Mouse (Mus musculus): ENCODE results near the gene Epgn. TPM values are rescaled to one million over a fixed set of nuclear protein-coding genes. Genes with fewer than 3 reads are reported as not detected.

The Epgn gene
- polyA plus RNA-seq (2015; fragmentation: Nextera tagmentation; extraction: Ambion mirVana) = 0.49 and 0.51 TPM in 2 replicates

GRCm38 (mm10) chr5:91027164-91027563, at the start of gene Epgn:
Epgn (plus strand) TSS chr5:91027464.
- H3K4me1 ChIP-seq = no peaks in the 10 kb centered on the region
- no peak within 1 kb of the TSS for H3K9ac ChIP-seq
- no peaks in the 10 kb centered on the region for H3K9me3 ChIP-seq
- H3K27ac ChIP-seq = no peak within 1 kb of the TSS
- H3K4me2 ChIP-seq = no peak within 1 kb of the TSS
- no peak for ATAC-seq (ENCODE audit: insufficient number of reproducible peaks, low FRiP score, low TSS enrichment, low read depth)
- whole genome bisulfite sequencing = 55% methylated on average over 6 of the region's 6 CpGs
- no peak within 1 kb of the TSS for H3K4me3 ChIP-seq
- H3K27me3 ChIP-seq = no peaks in the 10 kb centered on the region
- H3K36me3 ChIP-seq = no peaks in the 10 kb centered on the region

GRCm38 (mm10) chr5:90980297-90980696, 47.0 kb upstream of the Epgn start:
- no peak for ATAC-seq (ENCODE audit: insufficient number of reproducible peaks, low FRiP score, low TSS enrichment, low read depth)

DNA sequence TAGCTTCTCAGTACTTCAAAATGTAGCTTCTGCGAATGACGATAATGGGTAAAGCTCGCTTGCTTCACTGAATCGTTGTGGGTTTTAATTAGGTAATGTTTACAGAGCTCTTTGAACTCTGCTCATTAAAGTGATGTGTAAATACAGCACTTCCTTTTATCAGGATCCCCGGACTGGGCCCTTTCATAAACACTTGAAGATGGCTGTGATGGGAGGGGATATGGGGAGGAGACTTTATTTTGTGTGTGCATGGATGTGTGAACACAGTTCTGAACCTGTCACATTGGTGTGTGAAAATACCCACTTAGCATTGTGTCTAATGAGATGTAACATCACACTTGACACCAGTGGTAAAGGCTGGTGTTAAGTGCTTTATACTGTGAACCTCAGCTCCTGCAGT, 39.7 kb upstream of the Epgn start:
- no peak for ATAC-seq (ENCODE audit: insufficient number of reproducible peaks, low FRiP score, low TSS enrichment, low read depth)
- WGBS = 51% methylated on average over 5 of the region's 5 CpGs

More at GRCm38 (mm10) chr5:90980297-90980696, 47.0 kb upstream of the Epgn start:
- H3K27ac ChIP-seq = no peak overlapping the region
- no peaks in the 10 kb centered on the region for H3K9me3 ChIP-seq
- H3K4me1 ChIP-seq = no peaks in the 10 kb centered on the region
- no peaks in the 10 kb centered on the region for H3K27me3 ChIP-seq
- 0 out of 2 replicates have a peak, but pooled peaks cover 3% of the 10 kb centered on the region for H3K36me3 ChIP-seq
- 82% methylated on average over 7 of the region's 7 CpGs for WGBS
- H3K4me2 ChIP-seq = no peak overlapping the region
- H3K9ac ChIP-seq = no peak overlapping the region
- H3K4me3 ChIP-seq = no peak overlapping the region

GRCm38 (mm10) chr5:90988149-90988548, 39.1 kb upstream of the Epgn start:
- Histone ChIP-seq H3K4me1 (no peaks in the 10 kb centered on the region), H3K27ac (no peak overlapping the region), H3K4me3 (no peak overlapping the region), H3K36me3 (no peaks in the 10 kb centered on the region), H3K27me3 (no peaks in the 10 kb centered on the region), H3K4me2 (no peak overlapping the region), H3K9ac (no peak overlapping the region), H3K9me3 (no peaks in the 10 kb centered on the region)
- 71% methylated on average over 3 of the region's 3 CpGs for WGBS
- ATAC-seq (ENCODE audit: insufficient number of reproducible peaks, low FRiP score, low TSS enrichment, low read depth) = no peak

More for the DNA sequence above, 39.7 kb upstream of the Epgn start:
- H3K4me1 ChIP-seq = no peaks in the 10 kb centered on the region
- H3K4me2 ChIP-seq = no peak overlapping the region
- H3K36me3 ChIP-seq = no peaks in the 10 kb centered on the region
- H3K9ac ChIP-seq = no peak overlapping the region
- no peak overlapping the region for H3K4me3 ChIP-seq
- H3K27ac ChIP-seq = no peak overlapping the region
- H3K9me3 ChIP-seq = no peaks in the 10 kb centered on the region
- H3K27me3 ChIP-seq = no peaks in the 10 kb centered on the region

- H3K4me3 ChIP-seq = no peak overlapping the region
- no peak for ATAC-seq (ENCODE audit: insufficient number of reproducible peaks, low FRiP score, low TSS enrichment, low read depth)
- no peaks in the 10 kb centered on the region for H3K36me3 ChIP-seq
- H3K4me2 ChIP-seq = no peak overlapping the region
- 84% methylated on average over 4 of the region's 4 CpGs for WGBS
- no peak overlapping the region for H3K27ac ChIP-seq
- H3K9me3 ChIP-seq = no peaks in the 10 kb centered on the region
- no peaks in the 10 kb centered on the region for H3K4me1 ChIP-seq
- no peaks in the 10 kb centered on the region for H3K27me3 ChIP-seq
- no peak overlapping the region for H3K9ac ChIP-seq
These were observed 38.7 kb upstream of the Epgn start for GRCm38 (mm10) chr5:90988592-90988991.

GRCm38 (mm10) chr5:90999942-91000341, 27.3 kb upstream of the Epgn start:
- H3K27ac ChIP-seq = no peak overlapping the region
- no peak overlapping the region for H3K9ac ChIP-seq
- ATAC-seq (ENCODE audit: insufficient number of reproducible peaks, low FRiP score, low TSS enrichment, low read depth) = no peak
- peaks cover 3% of the 10 kb centered on the region for H3K36me3 ChIP-seq
- no peaks in the 10 kb centered on the region for H3K9me3 ChIP-seq
- WGBS = 92% methylated on average over 8 of the region's 8 CpGs
- no peak overlapping the region for H3K4me2 ChIP-seq
- no peak overlapping the region for H3K4me3 ChIP-seq
- no peaks in the 10 kb centered on the region for H3K4me1 ChIP-seq
- H3K27me3 ChIP-seq = no peaks in the 10 kb centered on the region

GRCm38 (mm10) chr5:91015216-91015615, 12.0 kb upstream of the Epgn start:
- no peaks in the 10 kb centered on the region for H3K4me1 ChIP-seq
- no peak overlapping the region for H3K4me3 ChIP-seq
- H3K9ac ChIP-seq = no peak overlapping the region
- no peak overlapping the region for H3K27ac ChIP-seq
- H3K4me2 ChIP-seq = no peak overlapping the region
- H3K9me3 ChIP-seq = no peaks in the 10 kb centered on the region
- ATAC-seq (ENCODE audit: insufficient number of reproducible peaks, low FRiP score, low TSS enrichment, low read depth) = no peak
- no peaks in the 10 kb centered on the region for H3K27me3 ChIP-seq
- H3K36me3 ChIP-seq = no peaks in the 10 kb centered on the region
- 81% methylated on average over 10 of the region's 10 CpGs for WGBS

DNA sequence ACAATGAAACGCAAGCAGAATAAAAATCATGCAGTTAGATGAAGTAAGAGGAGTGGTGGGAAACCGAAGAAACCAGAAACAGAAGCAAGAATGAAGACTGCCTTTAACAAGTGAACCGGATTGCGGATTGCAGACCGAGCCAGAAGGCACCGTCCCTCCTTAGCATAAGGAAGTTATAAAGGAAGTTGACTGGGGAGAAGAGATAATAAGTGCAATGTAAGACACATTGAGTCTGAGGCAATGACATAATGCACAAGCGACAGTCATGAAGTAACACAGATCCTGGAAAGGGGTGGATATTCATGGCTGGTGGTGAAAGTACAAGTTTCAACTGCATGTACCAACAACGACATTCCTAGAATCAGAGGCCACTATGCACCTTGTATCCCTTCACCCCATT, 4.2 kb upstream of the Epgn start:
- WGBS = 89% methylated on average over 8 of the region's 8 CpGs
- no peak for ATAC-seq (ENCODE audit: insufficient number of reproducible peaks, low FRiP score, low TSS enrichment, low read depth)

DNA sequence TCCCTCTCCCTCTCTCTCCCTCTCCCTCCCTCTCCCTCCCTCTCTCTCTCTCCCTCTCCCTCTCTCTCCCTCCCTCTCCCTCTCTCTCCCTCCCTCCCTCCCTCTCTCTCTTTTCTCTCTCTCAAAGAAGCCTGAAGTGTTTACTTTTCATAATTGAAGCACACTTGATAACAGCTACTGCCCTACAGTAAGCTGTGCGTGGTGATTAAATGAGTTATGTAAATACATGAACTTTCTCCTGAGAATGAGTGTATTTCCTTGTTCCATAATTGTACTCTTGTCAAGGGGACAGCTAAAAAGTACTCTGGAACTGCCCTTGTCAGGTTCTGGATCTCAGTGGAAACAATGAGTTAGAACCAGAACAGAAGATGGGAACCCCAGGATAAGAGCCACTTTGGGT, 576 bp downstream of the Epgn start:
- no peaks in the 10 kb centered on the region for H3K36me3 ChIP-seq
- no peak overlapping the region for H3K4me2 ChIP-seq
- H3K9me3 ChIP-seq = no peaks in the 10 kb centered on the region
- H3K4me1 ChIP-seq = no peaks in the 10 kb centered on the region
- no peaks in the 10 kb centered on the region for H3K27me3 ChIP-seq
- H3K4me3 ChIP-seq = no peak overlapping the region
- WGBS = 83% methylated on average over 1 of the region's 1 CpGs
- no peak overlapping the region for H3K27ac ChIP-seq
- H3K9ac ChIP-seq = no peak overlapping the region
- no peak for ATAC-seq (ENCODE audit: insufficient number of reproducible peaks, low FRiP score, low TSS enrichment, low read depth)

More for the DNA sequence above, 4.2 kb upstream of the Epgn start:
- Histone ChIP-seq H3K9ac (no peak overlapping the region), H3K9me3 (no peaks in the 10 kb centered on the region), H3K27me3 (no peaks in the 10 kb centered on the region), H3K4me1 (no peaks in the 10 kb centered on the region), H3K36me3 (no peaks in the 10 kb centered on the region), H3K27ac (no peak overlapping the region), H3K4me3 (no peak overlapping the region), H3K4me2 (no peak overlapping the region)

DNA sequence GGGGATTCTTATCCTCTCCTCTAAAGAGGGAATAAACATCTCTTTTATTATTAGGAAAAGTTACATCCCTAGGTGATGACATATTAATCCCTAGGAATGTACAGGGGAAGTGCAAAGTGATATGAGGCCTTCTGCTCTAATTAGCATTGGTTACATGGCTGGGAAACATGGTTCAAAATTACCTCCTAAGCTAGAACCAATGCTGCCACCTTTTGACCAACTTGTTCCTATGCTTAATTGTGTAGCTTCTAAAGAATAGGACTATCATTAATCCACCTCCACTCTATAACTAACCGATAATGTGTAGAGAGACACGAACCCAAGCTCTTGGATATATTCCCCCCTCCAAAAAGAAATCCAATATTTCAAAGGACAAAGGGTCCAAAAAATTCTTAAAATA, 3.4 kb downstream of the Epgn start:
- WGBS = 84% methylated on average over 2 of the region's 2 CpGs
- H3K27ac ChIP-seq = no peak overlapping the region
- H3K4me2 ChIP-seq = no peak overlapping the region
- no peaks in the 10 kb centered on the region for H3K4me1 ChIP-seq
- H3K36me3 ChIP-seq = no peaks in the 10 kb centered on the region
- no peaks in the 10 kb centered on the region for H3K27me3 ChIP-seq
- no peaks in the 10 kb centered on the region for H3K9me3 ChIP-seq
- H3K4me3 ChIP-seq = no peak overlapping the region
- ATAC-seq (ENCODE audit: insufficient number of reproducible peaks, low FRiP score, low TSS enrichment, low read depth) = no peak
- H3K9ac ChIP-seq = no peak overlapping the region

GRCm38 (mm10) chr5:91035341-91035740, 8.1 kb downstream of the Epgn start:
- 69% methylated on average over 2 of the region's 2 CpGs for WGBS
- no peaks in the 10 kb centered on the region for H3K36me3 ChIP-seq
- H3K4me1 ChIP-seq = peaks cover 2% of the 10 kb centered on the region
- no peak overlapping the region for H3K27ac ChIP-seq
- no peak for ATAC-seq (ENCODE audit: insufficient number of reproducible peaks, low FRiP score, low TSS enrichment, low read depth)
- H3K27me3 ChIP-seq = no peaks in the 10 kb centered on the region
- no peak overlapping the region for H3K4me3 ChIP-seq
- H3K9me3 ChIP-seq = no peaks in the 10 kb centered on the region
- no peak overlapping the region for H3K4me2 ChIP-seq
- H3K9ac ChIP-seq = no peak overlapping the region

GRCm38 (mm10) chr5:91036628-91037027, 9.4 kb downstream of the Epgn start:
- H3K9ac ChIP-seq = no peak overlapping the region
- no peak overlapping the region for H3K4me2 ChIP-seq
- no peaks in the 10 kb centered on the region for H3K9me3 ChIP-seq
- peaks cover 2% of the 10 kb centered on the region for H3K4me1 ChIP-seq
- H3K27ac ChIP-seq = no peak overlapping the region
- no peaks in the 10 kb centered on the region for H3K27me3 ChIP-seq
- H3K4me3 ChIP-seq = no peak overlapping the region
- H3K36me3 ChIP-seq = no peaks in the 10 kb centered on the region
- WGBS = 80% methylated on average over 4 of the region's 4 CpGs
- ATAC-seq (ENCODE audit: insufficient number of reproducible peaks, low FRiP score, low TSS enrichment, low read depth) = no peak

DNA sequence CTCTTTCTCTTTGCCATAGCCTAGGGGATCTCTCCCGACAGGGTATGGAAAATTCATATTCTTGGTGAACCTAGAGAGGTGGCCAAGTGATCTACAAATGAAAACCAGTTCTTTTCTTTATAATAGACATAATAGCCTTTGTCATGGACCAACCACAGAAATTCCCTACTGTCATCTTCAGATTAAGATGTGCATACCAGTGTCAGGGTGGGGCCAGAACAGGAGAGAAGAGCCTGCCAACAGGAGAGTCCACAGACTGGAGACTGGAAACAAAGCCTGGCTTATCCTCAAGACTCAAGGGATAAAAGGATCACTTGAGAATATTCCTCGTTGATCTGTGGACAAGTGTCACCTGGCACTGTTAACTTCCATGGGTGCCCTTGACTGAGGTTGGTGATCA, 10.5 kb downstream of the Epgn start:
- H3K4me3 ChIP-seq = no peak overlapping the region
- peaks cover 2% of the 10 kb centered on the region for H3K4me1 ChIP-seq
- ATAC-seq (ENCODE audit: insufficient number of reproducible peaks, low FRiP score, low TSS enrichment, low read depth) = no peak
- H3K4me2 ChIP-seq = no peak overlapping the region
- no peak overlapping the region for H3K9ac ChIP-seq
- 62% methylated on average over 2 of the region's 2 CpGs for WGBS
- no peaks in the 10 kb centered on the region for H3K9me3 ChIP-seq
- no peak overlapping the region for H3K27ac ChIP-seq
- H3K36me3 ChIP-seq = no peaks in the 10 kb centered on the region
- no peaks in the 10 kb centered on the region for H3K27me3 ChIP-seq

Data from limb, embryonic 15.5 days (tissue).